Mouse (Mus musculus) hindbrain, embryonic 10.5 days (tissue): ENCODE measurements around the gene Osbpl3. TPM values are rescaled to one million over a fixed set of nuclear protein-coding genes. Genes with fewer than 3 reads are reported as not detected.
A peak's percentile ranks its signal among the peaks of the same experiment; 100 is the strongest.

Source experiments
- DNase-seq: peaks from one replicate; pipeline ENCODE4 v3.0.0-alpha.2; 2017; ENCODE audit warnings: low spot score
- H3K27ac ChIP-seq: fragments of 300-500 bp; sonication (generic); 2 replicates; pipeline ENCODE4 v1.5.1; 2016; ENCODE audit warnings: mild to moderate bottlenecking, moderate library complexity
- H3K27me3 ChIP-seq: fragments of 300-500 bp; sonication (generic); 2 replicates; pipeline ENCODE4 v1.6.1; 2016; ENCODE audit warnings: mild to moderate bottlenecking; ENCODE audit not compliant: poor library complexity, insufficient read depth, severe bottlenecking
- H3K36me3 ChIP-seq: fragments of 300-500 bp; sonication (generic); 2 replicates; pipeline ENCODE4 v1.6.1; 2016; ENCODE audit warnings: mild to moderate bottlenecking, moderate library complexity
- H3K4me1 ChIP-seq: fragments of 300-500 bp; sonication (generic); replicated peaks from 2 replicates; pipeline ENCODE4 v1.6.1; 2016; ENCODE audit warnings: mild to moderate bottlenecking
- H3K4me3 ChIP-seq: fragments of 300-500 bp; sonication (generic); 2 replicates; pipeline ENCODE4 v1.5.1; 2016; ENCODE audit warnings: mild to moderate bottlenecking, moderate library complexity
- H3K9me3 ChIP-seq: fragments of 300-500 bp; sonication (generic); 2 replicates; pipeline ENCODE4 v1.6.1; 2016; ENCODE audit warnings: mild to moderate bottlenecking, moderate library complexity
- WGBS: fragments of 180-500 bp; shearing (Covaris S2); methylation state at CpG from one replicate; pipeline ENCODE4 v1.1.7; 2016; 5-methylcytosine and 5-hydroxymethylcytosine counted together
- polyA plus RNA-seq: library from polyadenylated mRNA; unstranded; fragments of >200 nt; fragmentation: Nextera tagmentation; extraction: Ambion mirVana; gene quantifications from 2 replicates; pipeline ENCODE4 v1.2.1, GENCODE M21; 2016

Gene Osbpl3
- polyA plus RNA-seq, 1 experiment from 2014 or later: 6.2 TPM

DNA sequence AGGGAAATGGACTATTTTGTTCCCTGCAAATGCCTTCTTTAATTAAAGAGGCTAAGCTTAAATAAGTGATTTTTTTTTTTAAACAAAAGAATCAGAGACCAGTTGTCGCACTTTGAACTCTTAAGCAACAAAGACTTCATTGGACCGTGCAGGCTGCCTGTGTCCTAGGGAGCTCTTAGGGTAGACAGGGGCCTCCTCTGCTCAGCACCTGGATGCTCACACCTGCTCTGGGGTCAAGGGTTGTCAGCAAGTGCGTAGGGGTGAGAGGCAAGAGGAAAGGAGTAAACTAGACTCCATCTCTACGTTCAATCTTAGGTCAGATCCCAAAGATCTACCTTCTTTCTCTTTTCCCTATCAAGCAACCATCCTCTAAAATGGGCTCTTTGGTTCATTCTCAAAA, 37.0 kb downstream of the Osbpl3 start:
- Histone ChIP-seq H3K27ac (no peak overlapping the region), H3K27me3 (no peaks in the 10 kb centered on the region), H3K4me3 (no peak overlapping the region), H3K4me1 (peaks cover 7% of the 10 kb centered on the region; the same call in 1 of the 2 replicates), H3K36me3 (no peaks in the 10 kb centered on the region), H3K9me3 (no peaks in the 10 kb centered on the region)
- DNase-seq: no peak
- 79% methylated on average over 4 of the region's 4 CpGs for WGBS

DNA sequence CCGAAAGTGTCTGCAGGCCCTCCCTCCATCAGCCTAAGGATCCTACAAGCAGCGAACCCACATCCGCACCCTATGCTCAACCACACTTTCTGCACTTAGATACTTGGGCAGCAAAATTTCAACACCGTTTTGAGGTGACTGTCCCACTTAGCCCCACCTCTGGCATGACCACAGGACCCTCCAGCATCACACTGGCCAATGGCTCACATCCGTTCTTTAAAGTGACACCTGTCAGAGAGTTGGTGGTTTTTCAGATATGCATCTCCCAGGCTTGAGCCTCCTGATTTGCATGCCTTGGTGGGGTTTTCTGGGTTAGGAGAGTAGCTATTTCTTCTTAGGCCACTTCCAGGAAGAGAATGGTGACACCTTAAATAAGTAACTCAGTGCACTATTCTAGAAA, 39.1 kb downstream of the Osbpl3 start:
- Histone ChIP-seq H3K4me1 (peaks cover 9% of the 10 kb centered on the region), H3K9me3 (no peaks in the 10 kb centered on the region), H3K27me3 (no peaks in the 10 kb centered on the region), H3K27ac (no peak overlapping the region), H3K4me3 (no peak overlapping the region), H3K36me3 (no peaks in the 10 kb centered on the region)
- 95% methylated on average over 5 of the region's 5 CpGs for WGBS
- DNase-seq: no peak

DNA sequence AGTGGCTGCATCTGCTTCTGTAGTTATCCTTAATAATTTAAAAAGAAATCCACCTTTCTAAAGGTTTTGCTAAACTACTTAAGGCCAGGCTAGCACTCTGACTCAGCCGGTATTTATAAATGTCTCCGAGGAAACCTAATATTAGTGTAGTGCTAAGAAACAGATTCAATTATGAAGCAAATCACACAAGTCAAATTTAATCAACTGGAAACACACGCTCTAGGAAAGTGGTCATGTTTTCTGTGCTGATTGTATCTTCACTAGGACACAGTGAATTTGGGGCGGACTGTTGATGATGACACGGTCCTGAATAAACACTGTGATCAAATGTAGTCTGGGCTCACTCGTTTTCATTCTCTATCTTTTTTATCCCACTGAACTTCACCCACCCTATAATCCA, 40.6 kb downstream of the Osbpl3 start:
- peaks cover 8% of the 10 kb centered on the region for H3K4me1 ChIP-seq
- H3K36me3 ChIP-seq: no peaks in the 10 kb centered on the region
- H3K9me3 ChIP-seq: no peaks in the 10 kb centered on the region
- WGBS: 89% methylated on average over 6 of the region's 6 CpGs
- no peak overlapping the region for H3K4me3 ChIP-seq
- H3K27ac ChIP-seq: no peak overlapping the region
- no peak for DNase-seq
- H3K27me3 ChIP-seq: no peaks in the 10 kb centered on the region

DNA sequence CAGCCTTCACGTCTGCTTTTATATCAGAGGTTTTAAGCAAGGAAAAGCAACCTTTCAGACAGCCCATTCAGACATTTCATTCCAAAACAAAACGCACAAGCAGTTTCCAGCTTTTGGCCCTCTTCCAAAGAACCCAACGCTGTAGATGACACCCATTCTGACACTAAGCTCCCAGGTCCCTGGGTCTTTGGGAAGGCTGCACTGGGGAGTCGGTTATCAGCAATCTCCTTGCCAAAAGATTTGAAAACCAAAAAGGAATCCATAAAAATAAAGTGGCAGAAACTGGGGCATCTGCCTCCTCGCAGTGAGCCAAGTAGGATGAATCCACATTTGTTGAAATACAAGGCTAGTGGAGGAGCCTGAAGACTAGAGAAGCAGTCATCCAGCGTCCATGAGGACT, 41.5 kb downstream of the Osbpl3 start:
- H3K27ac ChIP-seq: no peak overlapping the region
- no peaks in the 10 kb centered on the region for H3K36me3 ChIP-seq
- no peak overlapping the region for H3K4me3 ChIP-seq
- H3K9me3 ChIP-seq: no peaks in the 10 kb centered on the region
- no peaks in the 10 kb centered on the region for H3K27me3 ChIP-seq
- peaks cover 5% of the 10 kb centered on the region for H3K4me1 ChIP-seq
- WGBS: 87% methylated on average over 6 of the region's 6 CpGs
- no peak for DNase-seq

DNA sequence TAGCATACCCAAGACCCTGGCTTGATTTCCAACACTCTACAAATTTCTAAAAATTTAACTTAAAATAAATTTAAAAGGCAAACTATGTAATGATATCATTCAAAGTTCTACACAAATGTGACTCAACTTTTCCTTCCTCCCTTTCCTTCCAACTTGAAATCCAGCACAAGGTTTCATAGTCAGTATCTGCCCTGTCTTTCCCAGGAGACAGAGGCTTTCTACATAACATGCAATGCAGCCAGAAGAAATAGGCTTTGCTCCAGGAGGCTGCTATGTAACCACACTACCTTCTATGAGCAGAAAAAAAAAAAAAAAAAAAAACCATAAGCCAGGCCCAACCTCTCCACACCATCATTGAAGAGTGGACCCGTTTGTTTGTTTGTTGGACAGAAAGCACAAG, 42.6 kb downstream of the Osbpl3 start:
- no peak overlapping the region for H3K4me3 ChIP-seq
- no peaks in the 10 kb centered on the region for H3K36me3 ChIP-seq
- H3K27ac ChIP-seq: no peak overlapping the region
- no peaks in the 10 kb centered on the region for H3K27me3 ChIP-seq
- DNase-seq: no peak
- 87% methylated on average over 1 of the region's 1 CpGs for WGBS
- H3K9me3 ChIP-seq: no peaks in the 10 kb centered on the region
- peaks cover 5% of the 10 kb centered on the region for H3K4me1 ChIP-seq

DNA sequence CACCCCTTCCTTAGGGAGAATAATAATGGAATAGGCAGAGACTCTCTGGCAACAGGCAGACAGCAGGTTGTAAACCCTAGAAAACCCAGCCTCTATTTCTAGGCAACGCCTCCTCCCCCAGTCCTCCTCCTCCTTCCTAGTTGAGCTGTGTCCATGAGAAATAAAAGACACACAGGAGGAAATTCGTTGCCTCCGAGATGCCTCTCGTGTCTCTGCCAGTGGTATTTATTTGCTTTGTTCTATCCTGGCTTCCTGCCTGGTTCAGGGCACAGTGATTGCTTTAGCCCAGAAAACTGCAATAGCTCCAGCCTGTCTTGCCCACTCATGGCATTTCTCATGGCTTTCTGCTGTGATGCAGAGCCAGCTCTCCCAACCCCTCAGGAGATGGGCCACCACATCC, 43.8 kb downstream of the Osbpl3 start:
- no peaks in the 10 kb centered on the region for H3K9me3 ChIP-seq
- no peak overlapping the region for H3K4me3 ChIP-seq
- H3K27me3 ChIP-seq: no peaks in the 10 kb centered on the region
- no peak for DNase-seq
- 33% methylated on average over 4 of the region's 4 CpGs for WGBS
- H3K27ac ChIP-seq: no peak overlapping the region
- no peaks in the 10 kb centered on the region for H3K36me3 ChIP-seq
- H3K4me1 ChIP-seq: peaks cover 6% of the 10 kb centered on the region

DNA sequence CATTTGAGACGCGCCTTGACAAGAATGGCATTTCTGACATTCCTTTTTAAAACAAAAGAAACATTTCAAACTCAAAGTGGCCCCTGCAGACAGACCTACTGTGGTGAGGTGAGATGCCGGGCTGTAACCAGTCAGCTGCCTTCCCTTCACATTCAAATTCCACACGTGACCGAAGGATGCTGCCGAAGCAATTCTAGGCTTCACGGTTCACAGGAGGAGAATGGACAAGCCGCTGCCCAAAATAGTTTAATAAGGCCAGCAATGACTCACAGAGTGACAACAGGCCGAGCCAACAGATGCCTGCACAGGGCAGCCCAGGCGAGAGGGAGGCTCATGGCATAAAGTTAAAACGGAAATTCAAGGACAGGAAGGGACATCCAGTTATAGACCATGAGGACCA, 51.3 kb downstream of the Osbpl3 start:
- Histone ChIP-seq H3K9me3 (no peaks in the 10 kb centered on the region), H3K27me3 (no peaks in the 10 kb centered on the region), H3K4me3 (no peak overlapping the region), H3K4me1 (peaks cover 23% of the 10 kb centered on the region), H3K27ac (peak overlapping the region; percentile 18; the same call in 1 of the 2 replicates), H3K36me3 (no peaks in the 10 kb centered on the region)
- 51% methylated on average over 11 of the region's 11 CpGs for WGBS
- peak; percentile 40 for DNase-seq

DNA sequence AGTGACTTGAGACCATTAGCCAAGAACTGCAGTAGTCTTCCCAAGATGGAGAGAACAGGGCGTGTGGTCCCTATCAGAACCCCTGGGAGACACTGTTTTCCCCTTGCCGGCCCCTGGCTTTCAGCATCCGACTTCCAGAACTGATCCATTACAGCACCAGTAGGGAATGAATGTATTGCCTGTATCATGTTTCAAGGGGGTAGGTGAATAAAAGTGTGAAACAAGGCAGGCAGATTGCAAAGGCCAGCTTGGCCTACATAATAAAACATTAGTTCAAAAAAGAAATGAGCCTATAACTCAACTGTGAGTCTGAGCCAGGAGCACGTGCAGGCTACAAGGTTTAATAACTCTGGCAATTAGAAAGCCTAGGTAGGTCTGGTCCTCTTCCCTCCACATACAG, 52.5 kb downstream of the Osbpl3 start:
- Histone ChIP-seq H3K36me3 (no peaks in the 10 kb centered on the region), H3K27ac (no peak overlapping the region), H3K27me3 (no peaks in the 10 kb centered on the region), H3K4me3 (no peak overlapping the region), H3K4me1 (peaks cover 26% of the 10 kb centered on the region), H3K9me3 (no peaks in the 10 kb centered on the region)
- 86% methylated on average over 4 of the region's 4 CpGs for WGBS
- no peak for DNase-seq

DNA sequence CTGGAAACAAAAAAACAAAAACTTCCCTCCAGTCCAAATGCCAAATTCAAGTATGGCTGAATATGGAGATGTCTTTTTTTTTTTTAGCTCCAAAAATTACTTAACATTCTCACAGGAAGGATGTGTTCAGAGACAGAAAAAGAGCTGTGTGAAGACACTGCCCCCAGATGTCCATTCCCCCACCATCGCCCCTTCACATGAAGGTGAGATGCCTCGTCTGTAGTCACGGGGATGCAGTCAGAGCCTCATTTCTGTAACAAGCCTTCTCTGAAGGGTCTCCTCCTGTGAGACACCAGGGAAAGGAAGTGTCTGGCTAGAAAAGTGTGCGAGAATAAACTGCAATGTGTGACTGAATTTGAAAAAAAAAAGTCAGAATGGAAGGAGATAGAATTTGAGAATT, 53.1 kb downstream of the Osbpl3 start:
- WGBS: 88% methylated on average over 4 of the region's 4 CpGs
- Histone ChIP-seq H3K9me3 (no peaks in the 10 kb centered on the region), H3K4me1 (peaks cover 26% of the 10 kb centered on the region), H3K4me3 (no peak overlapping the region), H3K27me3 (no peaks in the 10 kb centered on the region), H3K27ac (no peak overlapping the region), H3K36me3 (no peaks in the 10 kb centered on the region)
- DNase-seq: no peak

DNA sequence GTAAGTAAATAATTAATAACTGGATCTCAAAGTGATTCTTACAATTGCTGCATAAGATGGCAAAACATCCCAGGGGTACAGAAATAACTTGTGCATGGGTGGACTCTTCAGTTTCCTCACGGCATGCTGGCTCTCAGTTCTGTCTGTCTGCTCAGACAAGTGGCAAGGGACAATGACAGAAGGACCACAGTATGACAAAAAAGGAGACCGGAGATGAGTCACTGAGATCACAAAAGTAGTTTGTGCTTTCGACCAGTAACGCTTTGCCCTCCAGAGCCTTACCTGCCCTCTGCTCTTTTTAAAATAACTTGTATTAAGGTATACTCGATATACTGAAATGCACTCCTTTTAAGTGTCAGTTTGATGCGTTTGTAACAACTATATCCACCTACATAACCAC, 55.8 kb downstream of the Osbpl3 start:
- no peaks in the 10 kb centered on the region for H3K9me3 ChIP-seq
- no peak overlapping the region for H3K4me3 ChIP-seq
- H3K27me3 ChIP-seq: no peaks in the 10 kb centered on the region
- H3K4me1 ChIP-seq: peaks cover 24% of the 10 kb centered on the region
- WGBS: 86% methylated on average over 6 of the region's 6 CpGs
- no peak overlapping the region for H3K27ac ChIP-seq
- DNase-seq: no peak
- no peaks in the 10 kb centered on the region for H3K36me3 ChIP-seq

DNA sequence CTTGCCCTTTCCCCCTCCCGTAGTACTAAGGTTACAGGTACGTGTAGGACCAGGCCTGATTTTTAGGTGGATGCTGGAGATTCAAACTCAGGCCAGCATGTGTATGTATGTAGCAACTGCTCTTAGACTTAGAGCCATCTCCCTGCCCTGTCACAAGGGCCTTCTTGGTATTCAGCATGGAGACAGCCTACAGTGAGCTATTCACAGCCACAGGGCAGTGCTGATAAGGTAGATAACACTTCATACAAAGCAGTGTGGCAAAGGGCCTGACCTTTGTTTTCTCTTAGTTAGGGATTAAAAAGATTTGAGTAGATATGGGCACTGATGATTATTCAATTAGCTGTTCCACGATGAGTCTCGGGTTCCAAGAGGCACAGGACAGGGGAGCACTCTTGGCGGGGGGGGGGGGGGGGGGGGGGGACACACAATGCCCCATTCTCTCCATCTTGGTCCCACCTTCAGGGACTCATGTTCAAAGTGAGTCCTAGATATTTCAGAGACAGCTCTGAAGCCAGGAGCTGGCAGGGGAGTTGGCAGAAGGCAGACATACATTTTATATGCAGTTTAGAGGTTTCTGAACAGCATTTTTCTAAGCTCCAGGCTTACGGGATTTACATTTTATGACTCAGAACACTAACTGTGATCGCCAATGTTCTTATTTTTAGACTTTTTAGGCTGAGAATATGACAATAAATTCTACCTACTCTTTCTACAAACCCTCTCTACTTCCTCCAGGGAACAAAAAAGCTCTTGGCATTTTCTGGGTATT, 56.4 kb downstream of the Osbpl3 start:
- Histone ChIP-seq H3K4me1 (peaks cover 18% of the 10 kb centered on the region), H3K27me3 (no peaks in the 10 kb centered on the region), H3K27ac (no peak overlapping the region), H3K4me3 (no peak overlapping the region), H3K36me3 (no peaks in the 10 kb centered on the region), H3K9me3 (no peaks in the 10 kb centered on the region)
- 69% methylated on average over 7 of the region's 7 CpGs for WGBS
- no peak for DNase-seq

DNA sequence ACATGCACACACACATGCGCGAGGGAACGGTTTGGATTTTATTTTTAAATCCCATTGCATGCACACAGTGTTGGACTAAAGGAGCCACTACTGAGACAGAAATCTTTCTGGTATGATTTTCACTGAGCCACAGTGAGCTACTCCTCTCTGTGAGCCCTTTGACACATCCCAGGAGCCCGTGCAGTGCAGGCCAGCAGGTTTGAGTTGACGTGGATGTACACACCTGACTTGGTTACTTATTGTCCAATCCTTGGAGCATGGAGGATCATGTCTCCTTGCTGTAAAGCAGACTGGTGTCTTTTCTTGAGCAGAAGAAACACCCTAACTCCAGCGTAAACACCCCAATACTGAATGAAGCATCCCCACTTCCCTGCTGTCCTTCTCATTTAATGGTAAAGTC, 57.7 kb downstream of the Osbpl3 start:
- WGBS: 93% methylated on average over 6 of the region's 6 CpGs
- no peak overlapping the region for H3K27ac ChIP-seq
- H3K27me3 ChIP-seq: no peaks in the 10 kb centered on the region
- DNase-seq: no peak
- H3K4me1 ChIP-seq: peaks cover 8% of the 10 kb centered on the region; the same call in 1 of the 2 replicates
- no peak overlapping the region for H3K4me3 ChIP-seq
- no peaks in the 10 kb centered on the region for H3K36me3 ChIP-seq
- H3K9me3 ChIP-seq: no peaks in the 10 kb centered on the region

DNA sequence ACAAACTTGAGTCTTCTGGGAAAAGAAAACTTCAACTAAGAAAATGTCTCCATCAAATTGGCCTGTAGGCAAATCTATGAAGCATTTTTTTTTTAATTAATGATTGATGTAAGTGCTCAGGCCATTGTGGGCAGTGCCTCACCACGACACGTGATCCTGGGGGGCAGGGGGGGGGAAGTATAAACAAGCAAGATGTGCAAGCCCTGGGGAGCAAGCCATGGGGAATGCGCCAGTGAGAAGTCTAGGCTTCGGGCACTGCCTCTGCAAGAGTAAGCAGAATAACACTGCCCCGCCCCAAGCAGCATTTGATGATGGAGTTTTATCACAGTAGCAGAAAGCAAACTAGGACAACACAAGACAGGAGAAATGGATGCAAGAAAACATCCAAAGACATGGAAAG, 58.9 kb downstream of the Osbpl3 start:
- Histone ChIP-seq H3K4me1 (peaks cover 8% of the 10 kb centered on the region; the same call in 1 of the 2 replicates), H3K36me3 (no peaks in the 10 kb centered on the region), H3K27me3 (no peaks in the 10 kb centered on the region), H3K4me3 (no peak overlapping the region), H3K27ac (no peak overlapping the region), H3K9me3 (no peaks in the 10 kb centered on the region)
- DNase-seq: no peak
- WGBS: 74% methylated on average over 5 of the region's 5 CpGs
